Mouse (Mus musculus): ENCODE measurements around the gene Nos1ap. TPM values are rescaled to one million over a fixed set of nuclear protein-coding genes. Genes with fewer than 3 reads are reported as not detected.

Nos1ap gene
- polyA plus RNA-seq, 1 experiment from 2014 or later, result 16.3 TPM

GRCm38 (mm10) chr1:170270696-170271095 lies 319.0 kb downstream of the Nos1ap start:
- TF ChIP-seq CTCF (IDR thresholded peaks at IDR 0.05; ENCODE audit: low read depth), result no peak
- no peak for DNase-seq (ENCODE audit: low spot score)
- Histone ChIP-seq H3K4me1 (replicated peaks; ENCODE audit: insufficient read depth, low read length) (no peaks in the 10 kb centered on the region), H3K27me3 (ENCODE audit: insufficient read depth, low read length) (no peaks in the 10 kb centered on the region), H3K4me2 (ENCODE audit: low read length) (no peak overlapping the region), H3K4me3 (replicated peaks; ENCODE audit: low read depth, low read length) (no peak overlapping the region), H3K9ac (ENCODE audit: low read depth, low read length) (no peak overlapping the region), H3K27ac (no peak overlapping the region), H3K9me3 (replicated peaks; ENCODE audit: low read length) (no peaks in the 10 kb centered on the region), H3K36me3 (ENCODE audit: insufficient read depth, low read length) (no peaks in the 10 kb centered on the region)
- 58% methylated on average over 4 of the region's 4 CpGs for WGBS
- ATAC-seq (replicated peaks; ENCODE audit: low FRiP score, low read depth), result no peak

- Histone ChIP-seq H3K9ac (ENCODE audit: low read depth, low read length) (no peak overlapping the region), H3K27ac (no peak overlapping the region), H3K4me1 (replicated peaks; ENCODE audit: insufficient read depth, low read length) (no peaks in the 10 kb centered on the region), H3K36me3 (ENCODE audit: insufficient read depth, low read length) (no peaks in the 10 kb centered on the region), H3K4me3 (replicated peaks; ENCODE audit: low read depth, low read length) (no peak overlapping the region), H3K27me3 (ENCODE audit: insufficient read depth, low read length) (no peaks in the 10 kb centered on the region), H3K4me2 (ENCODE audit: low read length) (no peak overlapping the region), H3K9me3 (replicated peaks; ENCODE audit: low read length) (no peaks in the 10 kb centered on the region)
- 75% methylated on average over 6 of the region's 6 CpGs for WGBS
- no peak for TF ChIP-seq CTCF (IDR thresholded peaks at IDR 0.05; ENCODE audit: low read depth)
- ATAC-seq (replicated peaks; ENCODE audit: low FRiP score, low read depth) (no peak), DNase-seq (ENCODE audit: low spot score) (no peak)
Observed at GRCm38 (mm10) chr1:170270281-170270680, 319.4 kb downstream of the Nos1ap start.

DNA sequence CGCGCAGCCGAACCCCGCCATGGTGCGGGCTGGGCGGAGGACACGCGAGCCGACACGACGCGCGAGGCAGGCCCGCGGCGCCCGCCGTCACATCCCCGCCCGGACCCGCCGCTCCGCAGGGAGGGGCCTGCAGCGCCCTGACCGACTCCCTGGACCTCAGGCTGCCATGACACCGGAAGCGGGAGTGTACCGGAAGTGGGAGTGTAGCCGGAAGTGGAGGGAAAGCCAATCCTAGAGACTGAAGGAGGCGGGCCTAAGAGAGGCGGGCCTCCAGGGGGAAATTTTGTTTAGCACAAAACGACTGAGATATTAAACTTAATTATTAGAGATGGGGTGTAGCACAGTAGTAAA lies 334.1 kb downstream of the Nos1ap start:
- no peaks in the 10 kb centered on the region for H3K9me3 ChIP-seq (replicated peaks; ENCODE audit: low read length)
- H3K4me1 ChIP-seq (replicated peaks; ENCODE audit: insufficient read depth, low read length), result no peaks in the 10 kb centered on the region
- peak overlapping the region; percentile 60 for H3K4me3 ChIP-seq (replicated peaks; ENCODE audit: low read depth, low read length)
- H3K27ac ChIP-seq, result peak overlapping the region; percentile 36; the same call in 1 of the 2 replicates
- no peaks in the 10 kb centered on the region for H3K27me3 ChIP-seq (ENCODE audit: insufficient read depth, low read length)
- H3K9ac ChIP-seq (ENCODE audit: low read depth, low read length), result peak overlapping the region; percentile 83
- ATAC-seq (replicated peaks; ENCODE audit: low FRiP score, low read depth), result peak; percentile 97
- WGBS, result 12% methylated on average over 32 of the region's 32 CpGs
- peak; percentile 94 for DNase-seq (ENCODE audit: low spot score)
- TF ChIP-seq CTCF (IDR thresholded peaks at IDR 0.05; ENCODE audit: low read depth), result no peak
- no peaks in the 10 kb centered on the region for H3K36me3 ChIP-seq (ENCODE audit: insufficient read depth, low read length)
- peak overlapping the region; percentile 68 for H3K4me2 ChIP-seq (ENCODE audit: low read length)

GRCm38 (mm10) chr1:170254893-170255559 lies 334.6 kb downstream of the Nos1ap start:
- Histone ChIP-seq H3K36me3 (ENCODE audit: insufficient read depth, low read length) (no peaks in the 10 kb centered on the region), H3K27ac (peak overlapping the region; percentile 36; the same call in 1 of the 2 replicates), H3K9me3 (replicated peaks; ENCODE audit: low read length) (no peaks in the 10 kb centered on the region), H3K4me2 (ENCODE audit: low read length) (peak overlapping the region; percentile 68), H3K4me3 (replicated peaks; ENCODE audit: low read depth, low read length) (peak overlapping the region; percentile 60), H3K27me3 (ENCODE audit: insufficient read depth, low read length) (no peaks in the 10 kb centered on the region), H3K9ac (ENCODE audit: low read depth, low read length) (peak overlapping the region; percentile 83), H3K4me1 (replicated peaks; ENCODE audit: insufficient read depth, low read length) (no peaks in the 10 kb centered on the region)
- WGBS, result 37% methylated on average over 27 of the region's 30 CpGs
- DNase-seq (ENCODE audit: low spot score), result no peak
- no peak for TF ChIP-seq CTCF (IDR thresholded peaks at IDR 0.05; ENCODE audit: low read depth)
- no peak; the same call in none of the 2 replicates for ATAC-seq (replicated peaks; ENCODE audit: low FRiP score, low read depth)

Other genes starting within 250 kb of the Nos1ap start
- gene Olfml2b, start 54.7 kb upstream of the Nos1ap start, polyA plus RNA-seq (2015; fragmentation: Nextera tagmentation; extraction: Ambion mirVana), result 11.6 and 11.7 TPM in 2 replicates